Mouse (Mus musculus) heart, embryonic 13.5 days (tissue): ENCODE measurements around the gene Kpna4. TPM values are rescaled to one million over a fixed set of nuclear protein-coding genes. Genes with fewer than 3 reads are reported as not detected.

Source experiments
- ATAC-seq: fragments of 200-750 bp; cut with Nextera tagmentation; 2 replicates; pipeline ENCODE4 v1.8.0; 2017; ENCODE audit warnings: moderate TSS enrichment; ENCODE audit not compliant: insufficient number of reproducible peaks, low FRiP score, low TSS enrichment; ENCODE audit errors: extremely low read depth
- H3K27ac ChIP-seq: fragments of 300-500 bp; sonication (generic); replicated peaks from 2 replicates; pipeline ENCODE4 v1.5.1; 2015; ENCODE audit warnings: moderate library complexity, mild to moderate bottlenecking, inconsistent platforms
- H3K27me3 ChIP-seq: fragments of 300-500 bp; sonication (generic); replicated peaks from 2 replicates; pipeline ENCODE4 v1.6.1; 2015; ENCODE audit warnings: mild to moderate bottlenecking, inconsistent platforms
- H3K36me3 ChIP-seq: fragments of 300-500 bp; sonication (generic); 2 replicates; pipeline ENCODE4 v1.6.1; 2015; ENCODE audit warnings: mild to moderate bottlenecking, inconsistent platforms
- H3K4me1 ChIP-seq: fragments of 300-500 bp; sonication (generic); 2 replicates; pipeline ENCODE4 v1.6.1; 2015; ENCODE audit warnings: inconsistent platforms
- H3K4me2 ChIP-seq: fragments of 300-500 bp; sonication (generic); 2 replicates; pipeline ENCODE4 v1.6.1; 2015; ENCODE audit warnings: inconsistent platforms, mild to moderate bottlenecking, moderate library complexity
- H3K4me3 ChIP-seq: fragments of 300-500 bp; sonication (generic); 2 replicates; pipeline ENCODE4 v1.5.1; 2015; ENCODE audit warnings: moderate library complexity, mild to moderate bottlenecking, inconsistent platforms
- H3K9ac ChIP-seq: fragments of 300-500 bp; sonication (generic); 2 replicates; pipeline ENCODE4 v1.6.1; 2015; ENCODE audit warnings: inconsistent platforms, mild to moderate bottlenecking, moderate library complexity
- H3K9me3 ChIP-seq: fragments of 300-500 bp; sonication (generic); 2 replicates; pipeline ENCODE4 v1.6.1; 2016; ENCODE audit warnings: inconsistent platforms
- WGBS: fragments of 180-500 bp; shearing (Covaris S2); methylation state at CpG from one replicate; pipeline ENCODE4 v1.1.7; 2015; ENCODE audit warnings: mixed read lengths; 5-methylcytosine and 5-hydroxymethylcytosine counted together
- polyA plus RNA-seq: library from polyadenylated mRNA; unstranded; fragments of >200 nt; fragmentation: Nextera tagmentation; extraction: Ambion mirVana; gene quantifications from 2 replicates; pipeline ENCODE4 v1.2.1, GENCODE M21; 2015

Gene Kpna4
- polyA plus RNA-seq, 1 experiment from 2014 or later = 21.0 TPM

GRCm38 (mm10) chr3:69142372-69142994, 15.6 kb upstream of the Kpna4 start:
- H3K27me3 ChIP-seq = no peaks in the 10 kb centered on the region
- H3K27ac ChIP-seq = no peak overlapping the region
- no peaks in the 10 kb centered on the region for H3K4me1 ChIP-seq
- WGBS = 80% methylated on average over 7 of the region's 7 CpGs
- no peak overlapping the region for H3K4me2 ChIP-seq
- no peaks in the 10 kb centered on the region for H3K36me3 ChIP-seq
- no peak overlapping the region for H3K4me3 ChIP-seq
- H3K9me3 ChIP-seq = 0 out of 2 replicates have a peak, but pooled peaks cover 5% of the 10 kb centered on the region
- H3K9ac ChIP-seq = no peak overlapping the region
- ATAC-seq = no peak

GRCm38 (mm10) chr3:69140851-69141250, 13.9 kb upstream of the Kpna4 start:
- ATAC-seq = no peak
- H3K9me3 ChIP-seq = 0 out of 2 replicates have a peak, but pooled peaks cover 5% of the 10 kb centered on the region

GRCm38 (mm10) chr3:69136059-69136458, 9.1 kb upstream of the Kpna4 start:
- no peak for ATAC-seq
- no peak overlapping the region for H3K4me3 ChIP-seq
- no peaks in the 10 kb centered on the region for H3K9me3 ChIP-seq
- no peak overlapping the region for H3K4me2 ChIP-seq
- H3K27ac ChIP-seq = no peak overlapping the region
- no peaks in the 10 kb centered on the region for H3K27me3 ChIP-seq
- H3K4me1 ChIP-seq = no peaks in the 10 kb centered on the region
- WGBS = 75% methylated on average over 6 of the region's 6 CpGs
- no peak overlapping the region for H3K9ac ChIP-seq
- no peaks in the 10 kb centered on the region for H3K36me3 ChIP-seq

More at GRCm38 (mm10) chr3:69140851-69141250, 13.9 kb upstream of the Kpna4 start:
- H3K36me3 ChIP-seq = no peaks in the 10 kb centered on the region
- WGBS = 70% methylated on average over 4 of the region's 4 CpGs
- H3K4me1 ChIP-seq = no peaks in the 10 kb centered on the region
- H3K27me3 ChIP-seq = no peaks in the 10 kb centered on the region
- no peak overlapping the region for H3K9ac ChIP-seq
- no peak overlapping the region for H3K4me2 ChIP-seq
- H3K27ac ChIP-seq = no peak overlapping the region
- no peak overlapping the region for H3K4me3 ChIP-seq

GRCm38 (mm10) chr3:69130973-69131372, 4.1 kb upstream of the Kpna4 start:
- WGBS = 78% methylated on average over 4 of the region's 4 CpGs
- no peaks in the 10 kb centered on the region for H3K4me1 ChIP-seq

GRCm38 (mm10) chr3:69127693-69128092, 780 bp upstream of the Kpna4 start:
- no peaks in the 10 kb centered on the region for H3K36me3 ChIP-seq
- peak overlapping the region; percentile 94 for H3K4me3 ChIP-seq
- H3K9ac ChIP-seq = peak overlapping the region; percentile 81
- H3K4me1 ChIP-seq = peaks cover 17% of the 10 kb centered on the region
- peak overlapping the region; percentile 84 for H3K4me2 ChIP-seq
- H3K27ac ChIP-seq = peak overlapping the region; percentile 97
- no peaks in the 10 kb centered on the region for H3K27me3 ChIP-seq
- ATAC-seq = no peak
- H3K9me3 ChIP-seq = no peaks in the 10 kb centered on the region
- 5% methylated on average over 9 of the region's 9 CpGs for WGBS

More at GRCm38 (mm10) chr3:69130973-69131372, 4.1 kb upstream of the Kpna4 start:
- Histone ChIP-seq H3K27ac (no peak overlapping the region), H3K9me3 (no peaks in the 10 kb centered on the region), H3K36me3 (no peaks in the 10 kb centered on the region), H3K9ac (no peak overlapping the region), H3K27me3 (no peaks in the 10 kb centered on the region), H3K4me3 (no peak overlapping the region), H3K4me2 (no peak overlapping the region)
- no peak for ATAC-seq

GRCm38 (mm10) chr3:69127346-69127678, 399 bp upstream of the Kpna4 start:
- H3K4me1 ChIP-seq = peaks cover 20% of the 10 kb centered on the region
- H3K27me3 ChIP-seq = no peaks in the 10 kb centered on the region
- peak overlapping the region; percentile 97 for H3K27ac ChIP-seq
- peak overlapping the region; percentile 84 for H3K4me2 ChIP-seq
- 0% methylated on average over 10 of the region's 10 CpGs for WGBS
- ATAC-seq = peak; percentile 26; the same call in 1 of the 2 replicates
- no peaks in the 10 kb centered on the region for H3K36me3 ChIP-seq
- H3K9ac ChIP-seq = peak overlapping the region; percentile 81
- H3K4me3 ChIP-seq = peak overlapping the region; percentile 94
- no peaks in the 10 kb centered on the region for H3K9me3 ChIP-seq

- Histone ChIP-seq H3K4me2 (peak overlapping the region; percentile 84), H3K36me3 (no peaks in the 10 kb centered on the region), H3K4me3 (peak overlapping the region; percentile 94), H3K9ac (peak overlapping the region; percentile 98), H3K27ac (peak overlapping the region; percentile 97), H3K27me3 (no peaks in the 10 kb centered on the region), H3K4me1 (peaks cover 31% of the 10 kb centered on the region), H3K9me3 (no peaks in the 10 kb centered on the region)
- WGBS = under 1% methylated on average over 35 of the region's 35 CpGs
- no peak for ATAC-seq
Measured at GRCm38 (mm10) chr3:69125891-69126508, 913 bp downstream of the Kpna4 start.

- Histone ChIP-seq H3K4me2 (peak overlapping the region; percentile 84), H3K4me1 (peaks cover 36% of the 10 kb centered on the region), H3K36me3 (0 out of 2 replicates have a peak, but pooled peaks cover 4% of the 10 kb centered on the region), H3K27me3 (no peaks in the 10 kb centered on the region), H3K27ac (peak overlapping the region; percentile 97), H3K9ac (peak overlapping the region; percentile 98), H3K4me3 (peak overlapping the region; percentile 94), H3K9me3 (no peaks in the 10 kb centered on the region)
- ATAC-seq = no peak
- 19% methylated on average over 4 of the region's 4 CpGs for WGBS
Measured at GRCm38 (mm10) chr3:69125461-69125860, 1.5 kb downstream of the Kpna4 start.

GRCm38 (mm10) chr3:69118827-69119226, 8.1 kb downstream of the Kpna4 start:
- H3K27ac ChIP-seq = peak overlapping the region; percentile 36; the same call in 1 of the 2 replicates
- no peaks in the 10 kb centered on the region for H3K9me3 ChIP-seq
- 0 out of 2 replicates have a peak, but pooled peaks cover 4% of the 10 kb centered on the region for H3K36me3 ChIP-seq
- no peak for ATAC-seq
- peaks cover 66% of the 10 kb centered on the region for H3K4me1 ChIP-seq
- no peak overlapping the region for H3K4me2 ChIP-seq
- H3K27me3 ChIP-seq = no peaks in the 10 kb centered on the region
- H3K4me3 ChIP-seq = no peak overlapping the region
- H3K9ac ChIP-seq = no peak overlapping the region
- WGBS = 49% methylated on average over 3 of the region's 3 CpGs

GRCm38 (mm10) chr3:69114760-69115159, 12.2 kb downstream of the Kpna4 start:
- WGBS = 79% methylated on average over 1 of the region's 1 CpGs
- H3K4me2 ChIP-seq = no peak overlapping the region
- no peak for ATAC-seq
- H3K4me3 ChIP-seq = no peak overlapping the region
- no peak overlapping the region for H3K27ac ChIP-seq
- H3K27me3 ChIP-seq = no peaks in the 10 kb centered on the region
- peaks cover 39% of the 10 kb centered on the region for H3K4me1 ChIP-seq
- H3K36me3 ChIP-seq = no peaks in the 10 kb centered on the region
- no peak overlapping the region for H3K9ac ChIP-seq
- 0 out of 2 replicates have a peak, but pooled peaks cover 3% of the 10 kb centered on the region for H3K9me3 ChIP-seq

- no peak overlapping the region for H3K4me3 ChIP-seq
Measured at GRCm38 (mm10) chr3:69113956-69114355, 13.0 kb downstream of the Kpna4 start.

More at GRCm38 (mm10) chr3:69113956-69114355, 13.0 kb downstream of the Kpna4 start:
- 79% methylated on average over 1 of the region's 1 CpGs for WGBS
- Histone ChIP-seq H3K9me3 (0 out of 2 replicates have a peak, but pooled peaks cover 3% of the 10 kb centered on the region), H3K36me3 (no peaks in the 10 kb centered on the region), H3K4me2 (no peak overlapping the region), H3K9ac (no peak overlapping the region), H3K4me1 (peaks cover 37% of the 10 kb centered on the region), H3K27ac (no peak overlapping the region), H3K27me3 (no peaks in the 10 kb centered on the region)
- no peak for ATAC-seq
